Mouse (Mus musculus) embryonic facial prominence, embryonic 13.5 days (tissue): ENCODE results near the gene Zcwpw1. TPM values are rescaled to one million over a fixed set of nuclear protein-coding genes. Genes with fewer than 3 reads are reported as not detected.
"Not testable (repeated sequence)": the region's sequence is repeated elsewhere in the genome, so short reads cannot be mapped to it uniquely, and the experiment has no call there.

Experiments used
- ATAC-seq: fragments of 200-750 bp; cut with Nextera tagmentation; 2 replicates; pipeline ENCODE4 v1.8.0; 2017; ENCODE audit warnings: low read depth; ENCODE audit not compliant: insufficient number of reproducible peaks, insufficient read depth, low FRiP score, low TSS enrichment
- H3K27ac ChIP-seq: fragments of 300-500 bp; sonication (generic); 2 replicates; pipeline ENCODE4 v1.5.1; 2015; ENCODE audit warnings: moderate library complexity, mild to moderate bottlenecking, inconsistent platforms
- H3K27me3 ChIP-seq: fragments of 300-500 bp; sonication (generic); 2 replicates; pipeline ENCODE4 v1.6.1; 2015; ENCODE audit warnings: mild to moderate bottlenecking, inconsistent platforms
- H3K36me3 ChIP-seq: fragments of 300-500 bp; sonication (generic); 2 replicates; pipeline ENCODE4 v1.6.1; 2015; ENCODE audit warnings: mild to moderate bottlenecking, inconsistent platforms
- H3K4me1 ChIP-seq: fragments of 300-500 bp; sonication (generic); 2 replicates; pipeline ENCODE4 v1.6.1; 2015; ENCODE audit warnings: inconsistent platforms
- H3K4me2 ChIP-seq: fragments of 300-500 bp; sonication (generic); 2 replicates; pipeline ENCODE4 v1.6.1; 2015; ENCODE audit warnings: moderate library complexity, mild to moderate bottlenecking, inconsistent platforms
- H3K4me3 ChIP-seq: fragments of 300-500 bp; sonication (generic); 2 replicates; pipeline ENCODE4 v1.5.1; 2015; ENCODE audit warnings: mild to moderate bottlenecking, inconsistent platforms
- H3K9ac ChIP-seq: fragments of 300-500 bp; sonication (generic); 2 replicates; pipeline ENCODE4 v1.6.1; 2015; ENCODE audit warnings: mild to moderate bottlenecking, inconsistent platforms
- H3K9me3 ChIP-seq: fragments of 300-500 bp; sonication (generic); 2 replicates; pipeline ENCODE4 v1.6.1; 2016; ENCODE audit warnings: inconsistent platforms
- WGBS: fragments of 180-500 bp; shearing (Covaris S2); methylation state at CpG from one replicate; pipeline ENCODE4 v1.1.7; 2015; ENCODE audit warnings: mixed read lengths; 5-methylcytosine and 5-hydroxymethylcytosine counted together
- polyA plus RNA-seq: library from polyadenylated mRNA; unstranded; fragments of >200 nt; fragmentation: Nextera tagmentation; extraction: Ambion mirVana; gene quantifications from 2 replicates; pipeline ENCODE4 v1.2.1, GENCODE M21; 2015

Gene Zcwpw1
- polyA plus RNA-seq, 1 experiment from 2014 or later, result 36.1 TPM

GRCm38 (mm10) chr5:137826421-137826820 lies 38.8 kb downstream of the Zcwpw1 start:
- no peak for ATAC-seq
- Histone ChIP-seq H3K27me3 (no peaks in the 10 kb centered on the region), H3K4me1 (no peaks in the 10 kb centered on the region), H3K4me3 (no peak overlapping the region), H3K9me3 (no peaks in the 10 kb centered on the region), H3K36me3 (no peaks in the 10 kb centered on the region), H3K9ac (no peak overlapping the region), H3K27ac (no peak overlapping the region), H3K4me2 (no peak overlapping the region)
- 61% methylated on average over 7 of the region's 7 CpGs for WGBS

- WGBS, result 86% methylated on average over 6 of the region's 6 CpGs
- H3K4me1 ChIP-seq, result no peaks in the 10 kb centered on the region
- no peak overlapping the region for H3K27ac ChIP-seq
- H3K36me3 ChIP-seq, result no peaks in the 10 kb centered on the region
- ATAC-seq, result no peak
- H3K27me3 ChIP-seq, result no peaks in the 10 kb centered on the region
- no peaks in the 10 kb centered on the region for H3K9me3 ChIP-seq
- no peak overlapping the region for H3K4me3 ChIP-seq
- no peak overlapping the region for H3K4me2 ChIP-seq
- no peak overlapping the region for H3K9ac ChIP-seq
Observed at GRCm38 (mm10) chr5:137828694-137829093, 41.1 kb downstream of the Zcwpw1 start.

- H3K27ac ChIP-seq, result no peak overlapping the region
- H3K4me3 ChIP-seq, result no peak overlapping the region
- H3K4me2 ChIP-seq, result no peak overlapping the region
- no peak for ATAC-seq
- 80% methylated on average over 7 of the region's 7 CpGs for WGBS
- no peak overlapping the region for H3K9ac ChIP-seq
- no peaks in the 10 kb centered on the region for H3K4me1 ChIP-seq
- H3K9me3 ChIP-seq, result no peaks in the 10 kb centered on the region
- H3K36me3 ChIP-seq, result no peaks in the 10 kb centered on the region
- H3K27me3 ChIP-seq, result no peaks in the 10 kb centered on the region
Observed at GRCm38 (mm10) chr5:137830238-137830637, 42.6 kb downstream of the Zcwpw1 start.

GRCm38 (mm10) chr5:137831106-137831505 lies 43.5 kb downstream of the Zcwpw1 start:
- no peak for ATAC-seq
- Histone ChIP-seq H3K9ac (no peak overlapping the region), H3K4me1 (no peaks in the 10 kb centered on the region), H3K27ac (no peak overlapping the region), H3K9me3 (no peaks in the 10 kb centered on the region), H3K36me3 (no peaks in the 10 kb centered on the region), H3K4me2 (no peak overlapping the region), H3K4me3 (no peak overlapping the region), H3K27me3 (no peaks in the 10 kb centered on the region)
- 86% methylated on average over 4 of the region's 4 CpGs for WGBS

- Histone ChIP-seq H3K9ac (no peak overlapping the region), H3K27ac (no peak overlapping the region), H3K9me3 (no peaks in the 10 kb centered on the region), H3K4me2 (no peak overlapping the region), H3K4me3 (no peak overlapping the region), H3K27me3 (no peaks in the 10 kb centered on the region), H3K36me3 (no peaks in the 10 kb centered on the region), H3K4me1 (no peaks in the 10 kb centered on the region)
- no peak for ATAC-seq
- 76% methylated on average over 6 of the region's 6 CpGs for WGBS
Observed at GRCm38 (mm10) chr5:137831506-137831905, 43.9 kb downstream of the Zcwpw1 start.

GRCm38 (mm10) chr5:137833500-137833899 lies 45.9 kb downstream of the Zcwpw1 start:
- no peaks in the 10 kb centered on the region for H3K36me3 ChIP-seq
- no peak for ATAC-seq
- H3K4me2 ChIP-seq, result no peak overlapping the region
- no peaks in the 10 kb centered on the region for H3K27me3 ChIP-seq
- 50% methylated on average over 4 of the region's 4 CpGs for WGBS
- no peak overlapping the region for H3K27ac ChIP-seq
- H3K4me3 ChIP-seq, result no peak overlapping the region
- no peaks in the 10 kb centered on the region for H3K9me3 ChIP-seq
- H3K9ac ChIP-seq, result no peak overlapping the region
- H3K4me1 ChIP-seq, result no peaks in the 10 kb centered on the region

GRCm38 (mm10) chr5:137835966-137836520 lies 48.4 kb downstream of the Zcwpw1 start, which contains the start of gene Pilra:
TSS of gene Pilra (minus strand) at chr5:137836281.
- not testable (repeated sequence) for H3K4me2 ChIP-seq, H3K4me1 ChIP-seq, H3K9me3 ChIP-seq, H3K27me3 ChIP-seq, H3K9ac ChIP-seq, ATAC-seq, H3K4me3 ChIP-seq, H3K36me3 ChIP-seq, H3K27ac ChIP-seq
- WGBS, result 66% methylated on average over 2 of the region's 2 CpGs

GRCm38 (mm10) chr5:137836611-137837010 lies 49.0 kb downstream of the Zcwpw1 start:
- no peak for ATAC-seq
- Histone ChIP-seq H3K9ac (no peak overlapping the region), H3K4me3 (no peak overlapping the region), H3K9me3 (no peaks in the 10 kb centered on the region), H3K4me1 (no peaks in the 10 kb centered on the region), H3K27ac (no peak overlapping the region), H3K36me3 (no peaks in the 10 kb centered on the region), H3K4me2 (no peak overlapping the region), H3K27me3 (no peaks in the 10 kb centered on the region)

GRCm38 (mm10) chr5:137837110-137837509 lies 49.5 kb downstream of the Zcwpw1 start:
- H3K36me3 ChIP-seq, H3K4me2 ChIP-seq, H3K4me3 ChIP-seq, H3K27ac ChIP-seq, H3K4me1 ChIP-seq, H3K9ac ChIP-seq, H3K9me3 ChIP-seq, H3K27me3 ChIP-seq, ATAC-seq: not testable (repeated sequence)

GRCm38 (mm10) chr5:137850313-137850712 lies 62.7 kb downstream of the Zcwpw1 start:
- H3K4me1 ChIP-seq, H3K4me2 ChIP-seq, H3K9ac ChIP-seq, ATAC-seq, H3K4me3 ChIP-seq, H3K36me3 ChIP-seq, H3K9me3 ChIP-seq, H3K27ac ChIP-seq, H3K27me3 ChIP-seq: not testable (repeated sequence)
- WGBS, result 89% methylated on average over 1 of the region's 1 CpGs

GRCm38 (mm10) chr5:137854907-137855306 lies 67.3 kb downstream of the Zcwpw1 start:
- H3K4me3 ChIP-seq, H3K27me3 ChIP-seq, H3K9me3 ChIP-seq, H3K36me3 ChIP-seq, H3K4me1 ChIP-seq, H3K9ac ChIP-seq, H3K4me2 ChIP-seq, ATAC-seq, H3K27ac ChIP-seq: not testable (repeated sequence)
- WGBS, result 91% methylated on average over 3 of the region's 3 CpGs

GRCm38 (mm10) chr5:137856870-137857269 lies 69.3 kb downstream of the Zcwpw1 start:
- not testable (repeated sequence) for ATAC-seq, H3K4me1 ChIP-seq
- 71% methylated on average over 5 of the region's 5 CpGs for WGBS

More at GRCm38 (mm10) chr5:137856870-137857269, 69.3 kb downstream of the Zcwpw1 start:
- not testable (repeated sequence) for H3K4me3 ChIP-seq, H3K9me3 ChIP-seq, H3K36me3 ChIP-seq, H3K27ac ChIP-seq, H3K27me3 ChIP-seq, H3K4me2 ChIP-seq, H3K9ac ChIP-seq
